Mouse (Mus musculus) heart, postnatal 0 days (tissue): Measurements from ENCODE around the gene C8b. TPM values are rescaled to one million over a fixed set of nuclear protein-coding genes. Genes with fewer than 3 reads are reported as not detected.

Experiments
- ATAC-seq: fragments of 200-750 bp; cut with Nextera tagmentation; 2 replicates; pipeline ENCODE4 v1.8.0; 2017; ENCODE audit warnings: low read depth, moderate number of reproducible peaks, moderate library complexity; ENCODE audit not compliant: insufficient read depth
- DNase-seq: peaks from one replicate; pipeline ENCODE4 v3.0.0-alpha.2; 2016; ENCODE audit warnings: low spot score
- H3K27ac ChIP-seq: fragments of 300-500 bp; sonication (generic); 2 replicates; pipeline ENCODE4 v1.5.1; 2014; ENCODE audit warnings: low read depth, mild to moderate bottlenecking
- H3K27me3 ChIP-seq: fragments of 300-500 bp; sonication (generic); 2 replicates; pipeline ENCODE4 v1.6.1; 2014; ENCODE audit warnings: low read length, mixed read lengths; ENCODE audit not compliant: control insufficient read depth, insufficient read depth
- H3K36me3 ChIP-seq: fragments of 300-500 bp; sonication (generic); replicated peaks from 2 replicates; pipeline ENCODE4 v1.6.1; 2014; ENCODE audit warnings: low read length, mixed read lengths; ENCODE audit not compliant: control insufficient read depth, insufficient read depth
- H3K4me1 ChIP-seq: fragments of 300-500 bp; sonication (generic); 2 replicates; pipeline ENCODE4 v1.6.1; 2014; ENCODE audit warnings: antibody characterized with exemption; ENCODE audit not compliant: control insufficient read depth, insufficient read depth
- H3K4me2 ChIP-seq: fragments of 300-500 bp; sonication (generic); 2 replicates; pipeline ENCODE4 v1.6.1; 2014; ENCODE audit warnings: low read depth, mild to moderate bottlenecking, low read length, moderate library complexity
- H3K4me3 ChIP-seq: fragments of 300-500 bp; sonication (generic); 2 replicates; pipeline ENCODE4 v1.5.1; 2014; ENCODE audit warnings: low read depth, low read length
- H3K9ac ChIP-seq: fragments of 300-500 bp; sonication (generic); replicated peaks from 2 replicates; pipeline ENCODE4 v1.6.1; 2014; ENCODE audit warnings: low read depth, low read length, mixed read lengths
- H3K9me3 ChIP-seq: fragments of 300-500 bp; sonication (generic); replicated peaks from 2 replicates; pipeline ENCODE4 v1.6.1; 2016; ENCODE audit warnings: low read length; ENCODE audit not compliant: control insufficient read depth
- CTCF ChIP-seq: IDR thresholded peaks from 2 replicates; pipeline ENCODE4 v1.5.1; 2016; ENCODE audit warnings: antibody characterized with exemption, control low read depth, low read depth
- EP300 ChIP-seq: IDR thresholded peaks from 2 replicates; pipeline ENCODE4 v1.6.1; 2016; ENCODE audit warnings: antibody characterized with exemption, low read depth
- WGBS: fragments of 180-500 bp; shearing (Covaris S2); extraction: QIAGEN DNeasy Blood & Tissue Kit; methylation state at CpG from one replicate; pipeline ENCODE4 v1.1.7; 2014; 5-methylcytosine and 5-hydroxymethylcytosine counted together
- polyA plus RNA-seq: library from polyadenylated mRNA; unstranded; fragments of >200 nt; fragmentation: Nextera tagmentation; extraction: Ambion mirVana; gene quantifications from 2 replicates; pipeline ENCODE4 v1.2.1, GENCODE M21; 2015
- total RNA-seq: library from RNA; depleted of rRNA; stranded (reverse); fragments of >200 nt; gene quantifications from 2 replicates; pipeline ENCODE4 v1.2.3, GENCODE M21; 2014; ENCODE audit warnings: low replicate concordance

Gene C8b
- total and polyA plus RNA-seq, 2 experiments from 2014 or later = not detected

- H3K9me3 ChIP-seq = no peaks in the 10 kb centered on the region
- no peaks in the 10 kb centered on the region for H3K27me3 ChIP-seq
- DNase-seq = no peak
- no peak overlapping the region for H3K4me2 ChIP-seq
- TF ChIP-seq CTCF (peak; percentile 46), EP300 (no peak)
- H3K36me3 ChIP-seq = no peaks in the 10 kb centered on the region
- H3K9ac ChIP-seq = no peak overlapping the region
- no peak overlapping the region for H3K27ac ChIP-seq
- H3K4me1 ChIP-seq = peaks cover 7% of the 10 kb centered on the region; the same call in 1 of the 2 replicates
- no peak for ATAC-seq
- no peak overlapping the region for H3K4me3 ChIP-seq
- 43% methylated on average over 3 of the region's 3 CpGs for WGBS
Measured at GRCm38 (mm10) chr4:104725673-104726072, 40.4 kb upstream of the C8b start.

- WGBS = 14% methylated on average over 8 of the region's 8 CpGs
- no peak for ATAC-seq
- no peak overlapping the region for H3K9ac ChIP-seq
- TF ChIP-seq EP300 = no peak
- TF ChIP-seq CTCF = no peak
- DNase-seq = no peak
- no peaks in the 10 kb centered on the region for H3K36me3 ChIP-seq
- H3K27ac ChIP-seq = no peak overlapping the region
- no peaks in the 10 kb centered on the region for H3K9me3 ChIP-seq
- peaks cover 7% of the 10 kb centered on the region; the same call in 1 of the 2 replicates for H3K4me1 ChIP-seq
- H3K4me2 ChIP-seq = no peak overlapping the region
- no peaks in the 10 kb centered on the region for H3K27me3 ChIP-seq
- no peak overlapping the region for H3K4me3 ChIP-seq
Measured at GRCm38 (mm10) chr4:104729185-104729584, 36.9 kb upstream of the C8b start.

GRCm38 (mm10) chr4:104746500-104746899 lies 19.6 kb upstream of the C8b start:
- no peak for ATAC-seq
- H3K4me2 ChIP-seq = no peak overlapping the region
- no peak for TF ChIP-seq CTCF
- TF ChIP-seq EP300 = no peak
- no peak overlapping the region for H3K27ac ChIP-seq
- DNase-seq = peak; percentile 27
- no peak overlapping the region for H3K4me3 ChIP-seq
- H3K27me3 ChIP-seq = no peaks in the 10 kb centered on the region
- H3K9me3 ChIP-seq = no peaks in the 10 kb centered on the region
- WGBS = 30% methylated on average over 6 of the region's 6 CpGs
- H3K9ac ChIP-seq = no peak overlapping the region
- no peaks in the 10 kb centered on the region for H3K36me3 ChIP-seq
- peaks cover 10% of the 10 kb centered on the region; the same call in 1 of the 2 replicates for H3K4me1 ChIP-seq

GRCm38 (mm10) chr4:104754090-104754489 lies 12.0 kb upstream of the C8b start:
- Histone ChIP-seq H3K27me3 (no peaks in the 10 kb centered on the region), H3K4me1 (no peaks in the 10 kb centered on the region), H3K4me2 (no peak overlapping the region), H3K4me3 (no peak overlapping the region), H3K9ac (no peak overlapping the region), H3K36me3 (no peaks in the 10 kb centered on the region), H3K27ac (no peak overlapping the region), H3K9me3 (no peaks in the 10 kb centered on the region)
- no peak for ATAC-seq
- TF ChIP-seq CTCF (no peak), EP300 (no peak)
- 61% methylated on average over 3 of the region's 3 CpGs for WGBS
- no peak for DNase-seq

GRCm38 (mm10) chr4:104760878-104761624 lies 5.1 kb upstream of the C8b start:
- Histone ChIP-seq H3K4me2 (no peak overlapping the region), H3K36me3 (no peaks in the 10 kb centered on the region), H3K4me1 (no peaks in the 10 kb centered on the region), H3K4me3 (no peak overlapping the region), H3K9me3 (no peaks in the 10 kb centered on the region), H3K9ac (no peak overlapping the region), H3K27me3 (no peaks in the 10 kb centered on the region), H3K27ac (no peak overlapping the region)
- ATAC-seq = no peak
- TF ChIP-seq EP300 (no peak), CTCF (no peak)
- WGBS = 59% methylated on average over 13 of the region's 13 CpGs
- no peak for DNase-seq

GRCm38 (mm10) chr4:104768190-104768589 lies 2.1 kb downstream of the C8b start:
- no peak overlapping the region for H3K4me2 ChIP-seq

More at GRCm38 (mm10) chr4:104768190-104768589, 2.1 kb downstream of the C8b start:
- Histone ChIP-seq H3K9me3 (no peaks in the 10 kb centered on the region), H3K4me1 (no peaks in the 10 kb centered on the region), H3K36me3 (no peaks in the 10 kb centered on the region), H3K9ac (no peak overlapping the region), H3K27me3 (no peaks in the 10 kb centered on the region), H3K27ac (no peak overlapping the region), H3K4me3 (no peak overlapping the region)
- 79% methylated on average over 4 of the region's 4 CpGs for WGBS
- ATAC-seq (no peak), DNase-seq (no peak)
- TF ChIP-seq CTCF (no peak), EP300 (no peak)
